Mouse (Mus musculus) embryo, embryonic 11 days (tissue): ENCODE measurements around the gene BC052040.

ENCODE experiments used
- DNase-seq: peaks from one replicate; pipeline ENCODE4 v3.0.0-alpha.2; 2015

BC052040 gene

GRCm38 (mm10) chr2:115717980-115718379 is 136.5 kb downstream of the BC052040 start:
- DNase-seq, result no peak

GRCm38 (mm10) chr2:115723452-115723851 is 141.9 kb downstream of the BC052040 start:
- no peak for DNase-seq

- no peak for DNase-seq
These were observed 142.7 kb downstream of the BC052040 start for GRCm38 (mm10) chr2:115724216-115724615.

GRCm38 (mm10) chr2:115724726-115725125 is 143.2 kb downstream of the BC052040 start:
- no peak for DNase-seq

- DNase-seq, result no peak
These were observed 144.0 kb downstream of the BC052040 start for GRCm38 (mm10) chr2:115725503-115725902.

GRCm38 (mm10) chr2:115725926-115726325 is 144.4 kb downstream of the BC052040 start:
- DNase-seq, result no peak

GRCm38 (mm10) chr2:115726806-115727205 is 145.3 kb downstream of the BC052040 start:
- DNase-seq, result no peak

GRCm38 (mm10) chr2:115728627-115729026 is 147.1 kb downstream of the BC052040 start:
- DNase-seq, result no peak

GRCm38 (mm10) chr2:115730502-115730901 is 149.0 kb downstream of the BC052040 start:
- DNase-seq, result no peak

GRCm38 (mm10) chr2:115731171-115731570 is 149.7 kb downstream of the BC052040 start:
- no peak for DNase-seq

GRCm38 (mm10) chr2:115732572-115732971 is 151.1 kb downstream of the BC052040 start:
- no peak for DNase-seq

- no peak for DNase-seq
These were observed 151.6 kb downstream of the BC052040 start for GRCm38 (mm10) chr2:115733017-115733692.

GRCm38 (mm10) chr2:115734850-115735249 is 153.3 kb downstream of the BC052040 start:
- DNase-seq, result no peak

- DNase-seq, result no peak
These were observed 154.9 kb downstream of the BC052040 start for GRCm38 (mm10) chr2:115736416-115736815.

- peak; percentile 66 for DNase-seq
These were observed 156.4 kb downstream of the BC052040 start for GRCm38 (mm10) chr2:115737966-115738365.

GRCm38 (mm10) chr2:115742061-115742460 is 160.5 kb downstream of the BC052040 start:
- DNase-seq, result no peak

- DNase-seq, result no peak
These were observed 166.1 kb downstream of the BC052040 start for GRCm38 (mm10) chr2:115747639-115748038.

- no peak for DNase-seq
These were observed 169.7 kb downstream of the BC052040 start for GRCm38 (mm10) chr2:115751177-115751576.

GRCm38 (mm10) chr2:115757685-115758084 is 176.2 kb downstream of the BC052040 start:
- DNase-seq, result no peak

- no peak for DNase-seq
These were observed 177.0 kb downstream of the BC052040 start for GRCm38 (mm10) chr2:115758542-115758941.

- no peak for DNase-seq
These were observed 183.2 kb downstream of the BC052040 start for GRCm38 (mm10) chr2:115764595-115765305.

GRCm38 (mm10) chr2:115769597-115770305 is 188.2 kb downstream of the BC052040 start:
- no peak for DNase-seq

GRCm38 (mm10) chr2:115772709-115773108 is 191.2 kb downstream of the BC052040 start:
- no peak for DNase-seq
